Mouse (Mus musculus): ENCODE data around the gene Rybp.

Gene Rybp

DNA sequence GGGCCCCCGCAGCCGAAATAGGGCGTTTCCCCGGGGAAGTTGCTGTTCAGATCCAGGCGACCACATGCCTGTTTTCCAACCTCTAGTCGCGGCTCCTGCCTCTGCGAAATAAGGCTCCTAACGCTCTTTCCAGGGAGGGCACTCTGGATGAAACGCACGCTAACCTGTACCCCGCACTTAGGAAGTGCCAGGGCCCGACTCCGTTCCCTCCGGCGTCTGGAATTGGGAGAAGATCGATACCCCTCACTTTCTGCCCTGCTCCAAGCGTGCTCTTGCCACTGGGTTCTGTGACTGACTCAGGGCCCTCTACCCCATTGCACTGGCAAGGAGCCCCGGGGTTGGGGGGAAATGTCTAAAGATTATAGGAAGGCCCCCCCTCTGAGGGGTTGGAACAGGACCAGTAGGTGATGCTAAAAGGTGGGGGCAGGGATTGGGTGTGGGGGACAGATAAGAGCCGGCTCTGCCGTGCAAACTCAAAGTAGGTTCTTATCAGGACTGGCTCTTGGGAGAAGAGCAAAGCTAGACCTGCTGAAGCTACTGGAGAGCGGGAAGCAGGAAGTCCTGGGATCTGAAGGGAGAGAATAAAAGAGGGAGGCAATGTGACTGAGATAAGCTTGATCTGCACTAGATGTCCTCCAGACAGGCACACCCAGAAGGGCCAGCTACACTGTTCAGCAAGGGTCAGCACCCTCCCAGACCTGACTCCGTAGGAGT is 888 bp upstream of the Rybp start:
- DNase-seq (ENCODE audit: low spot score), result peak; percentile 59

DNA sequence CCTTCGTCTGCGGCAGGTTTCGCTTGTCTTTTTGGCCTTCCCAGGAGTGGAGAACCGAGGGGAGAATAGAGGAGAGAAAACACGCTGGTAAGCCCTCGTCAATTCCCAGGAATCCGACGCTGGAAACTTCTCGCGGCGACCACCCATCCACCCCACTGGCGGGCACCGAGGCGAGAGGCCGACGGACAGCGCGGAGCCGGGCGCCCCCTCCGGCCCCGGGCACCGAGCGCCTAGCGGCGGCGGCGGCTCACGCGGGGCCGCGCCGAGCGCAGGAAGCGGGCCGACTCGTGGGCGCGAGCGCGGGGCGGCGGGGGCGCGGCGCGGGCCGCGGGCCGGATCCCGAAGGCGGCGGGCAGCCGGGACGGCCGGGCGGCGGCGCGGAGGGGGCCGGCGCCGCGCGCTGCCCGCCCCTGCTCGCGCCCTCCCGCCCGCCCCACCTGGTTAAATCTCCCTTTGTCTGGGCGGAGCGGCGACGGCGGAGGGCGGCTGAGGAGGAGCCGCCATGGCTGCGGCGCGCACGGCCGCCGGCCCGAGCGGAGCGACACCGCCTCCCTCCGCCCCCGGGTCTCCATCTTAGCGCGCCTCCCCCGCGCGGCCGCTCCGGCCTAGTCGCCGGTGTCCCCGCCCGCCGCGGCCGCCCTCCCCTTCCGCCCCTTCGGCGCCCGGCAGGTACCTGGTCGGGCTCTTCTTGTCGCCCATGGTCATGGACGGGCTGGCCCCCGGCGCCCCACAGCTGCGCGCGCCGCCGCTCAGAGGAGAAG is 532 bp downstream of the Rybp start:
- peak; percentile 81 for DNase-seq (ENCODE audit: low spot score)

DNA sequence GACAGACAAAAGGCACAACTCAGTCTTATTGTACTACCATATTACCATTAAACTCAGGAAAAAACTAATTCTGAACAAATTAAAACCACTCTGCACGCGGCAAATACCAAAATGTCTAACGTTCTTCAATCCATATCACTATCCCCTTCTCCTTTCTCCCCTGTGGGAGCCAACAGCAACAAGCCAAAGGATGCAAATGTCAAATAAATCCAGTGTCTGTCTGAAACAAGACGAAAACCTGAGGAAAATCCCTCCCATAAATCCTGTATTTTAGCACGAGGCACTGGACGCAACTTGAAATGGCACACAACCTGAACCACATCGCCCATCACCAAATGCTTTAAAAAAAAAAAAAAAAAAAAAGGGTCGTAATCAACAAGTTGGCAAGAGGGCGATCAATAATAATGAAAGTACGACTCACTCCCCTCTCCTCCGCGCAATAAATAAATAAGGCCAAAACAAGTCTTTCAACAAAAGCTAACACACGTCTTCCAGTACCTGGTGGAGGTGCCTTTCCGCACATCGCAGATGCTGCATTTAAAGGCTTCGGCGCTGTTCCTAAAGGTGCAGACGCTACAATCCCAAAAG is 1.2 kb downstream of the Rybp start:
- DNase-seq (ENCODE audit: low spot score), result no peak

DNA sequence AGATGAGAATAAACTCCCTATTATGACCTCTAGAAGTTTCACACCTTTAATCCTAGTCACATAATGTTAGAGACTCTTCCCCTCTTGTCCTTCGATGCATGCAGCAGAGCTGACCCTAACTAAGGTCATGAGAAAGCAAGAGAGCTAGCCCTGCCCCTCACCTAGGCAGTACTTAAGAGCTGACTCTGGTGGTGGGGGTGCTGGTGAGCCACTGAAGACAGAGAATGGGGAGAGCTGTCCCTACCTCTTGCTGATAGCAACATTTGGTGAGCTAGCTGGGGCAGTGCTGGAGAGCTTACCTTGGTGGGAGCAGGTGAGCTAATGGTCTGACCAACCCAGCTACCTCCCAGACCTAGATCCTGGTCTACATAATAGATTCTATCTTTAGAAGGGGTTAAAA is 8.4 kb downstream of the Rybp start:
- no peak for DNase-seq (ENCODE audit: low spot score)

DNA sequence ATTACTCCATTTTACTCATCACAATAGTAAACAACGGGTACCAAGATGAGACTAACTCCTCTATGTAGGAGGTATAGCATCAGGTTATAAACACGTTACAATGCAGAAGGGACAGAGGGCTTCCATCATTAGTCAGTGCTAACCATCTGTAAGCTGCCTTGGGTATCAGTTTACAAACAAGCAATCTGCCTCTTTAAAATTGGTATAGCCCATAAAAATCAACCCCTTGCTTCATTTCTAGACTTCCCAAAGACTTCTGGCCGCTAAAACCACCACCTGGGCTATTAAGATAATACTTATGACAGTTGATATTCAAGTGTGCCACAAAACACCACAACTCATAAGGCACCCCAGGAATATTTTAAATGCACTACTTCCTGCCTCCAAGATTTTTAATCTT is 10.9 kb downstream of the Rybp start:
- DNase-seq (ENCODE audit: low spot score), result no peak

DNA sequence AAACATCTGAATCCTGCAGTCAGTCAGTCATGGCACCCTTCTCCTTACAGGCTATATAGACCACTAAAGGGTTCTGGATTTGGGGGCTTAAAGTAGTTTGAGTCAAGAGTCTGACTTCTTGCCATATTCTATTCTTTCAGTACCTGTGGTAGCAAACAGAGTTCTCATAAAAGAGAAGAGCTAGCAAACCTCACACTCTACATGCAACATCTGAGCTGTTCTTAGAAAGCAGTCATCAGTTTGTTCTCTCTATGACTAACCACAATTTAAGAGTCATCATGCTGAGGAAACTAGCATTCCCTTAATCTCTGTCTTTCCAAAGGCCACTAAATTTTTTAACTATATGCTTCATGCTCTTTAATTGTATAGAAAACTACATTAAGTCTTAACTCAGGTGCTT is 11.6 kb downstream of the Rybp start:
- no peak for DNase-seq (ENCODE audit: low spot score)

DNA sequence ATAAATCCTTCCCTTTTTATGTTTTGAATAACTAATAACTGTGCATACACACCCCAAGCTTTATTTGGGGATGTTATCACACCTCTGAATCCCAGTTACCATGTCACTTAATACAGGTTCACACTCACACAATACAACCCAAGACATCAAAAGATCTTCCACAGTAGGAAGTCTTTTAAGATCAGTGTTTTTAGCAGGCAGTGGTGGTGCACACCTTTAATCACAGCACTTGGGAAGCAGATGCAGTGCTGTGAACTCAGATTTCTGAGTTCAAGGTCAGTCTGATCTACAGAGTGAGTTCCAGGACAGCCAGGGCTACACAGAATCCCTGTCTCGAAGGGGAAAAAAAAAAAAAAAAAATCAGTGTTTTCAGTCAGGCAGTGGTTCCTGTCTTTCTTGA is 13.7 kb downstream of the Rybp start:
- no peak for DNase-seq (ENCODE audit: low spot score)

DNA sequence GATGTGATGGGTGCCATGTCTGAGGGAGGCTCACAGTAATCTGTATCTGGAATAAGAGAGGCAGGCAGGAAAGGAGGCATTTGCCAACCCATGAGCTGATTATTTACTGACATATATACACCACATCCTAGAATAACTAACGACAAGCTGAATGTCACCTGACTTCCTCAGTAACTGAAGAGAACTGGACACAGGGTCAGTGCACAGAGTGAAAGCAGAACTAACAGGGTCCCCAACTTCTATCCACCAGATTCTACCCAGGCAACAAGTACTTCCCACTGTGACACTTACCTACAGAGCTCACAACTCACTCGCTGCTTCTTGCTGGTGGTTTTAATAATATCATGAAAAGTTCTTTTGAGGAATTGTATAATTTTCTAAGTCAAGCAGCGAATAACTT is 15.3 kb downstream of the Rybp start:
- DNase-seq (ENCODE audit: low spot score), result no peak

DNA sequence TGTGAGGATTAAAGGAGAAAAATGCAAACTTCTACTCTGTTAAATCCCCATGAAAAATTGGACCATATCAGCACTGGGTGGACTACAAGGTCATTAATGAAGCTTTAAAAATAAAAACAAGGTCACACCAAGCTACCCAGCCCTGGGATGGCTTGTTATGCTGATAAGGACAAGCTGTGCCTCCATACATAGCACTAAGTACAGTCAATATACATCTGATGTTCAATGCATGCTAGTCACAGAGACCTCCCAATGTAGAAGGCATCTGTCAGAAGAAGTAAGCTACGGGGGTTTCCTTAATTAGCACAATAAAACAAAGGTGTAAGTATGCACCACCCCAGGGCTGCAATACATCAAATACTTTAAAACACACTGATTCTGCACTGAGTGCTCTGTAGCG is 16.5 kb downstream of the Rybp start:
- DNase-seq (ENCODE audit: low spot score), result no peak

DNA sequence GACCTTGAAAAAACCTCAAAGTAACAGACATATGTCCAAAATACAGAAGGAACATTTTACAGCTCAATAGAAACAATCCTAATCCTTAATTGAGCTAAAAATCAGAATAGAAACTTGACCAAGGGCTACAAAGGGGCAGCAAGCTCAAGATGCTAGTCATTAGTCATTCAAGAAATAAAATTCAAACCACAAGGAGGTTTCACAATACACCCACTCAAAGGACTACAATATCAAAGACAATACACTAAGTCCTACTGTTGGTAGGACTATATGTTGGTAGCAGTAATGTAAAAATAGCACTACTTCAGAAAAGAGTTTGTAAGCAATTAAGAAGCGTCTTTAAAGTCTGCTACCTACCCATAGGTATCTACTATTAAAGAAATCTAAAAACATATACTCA is 27.7 kb downstream of the Rybp start:
- no peak for DNase-seq (ENCODE audit: low spot score)

DNA sequence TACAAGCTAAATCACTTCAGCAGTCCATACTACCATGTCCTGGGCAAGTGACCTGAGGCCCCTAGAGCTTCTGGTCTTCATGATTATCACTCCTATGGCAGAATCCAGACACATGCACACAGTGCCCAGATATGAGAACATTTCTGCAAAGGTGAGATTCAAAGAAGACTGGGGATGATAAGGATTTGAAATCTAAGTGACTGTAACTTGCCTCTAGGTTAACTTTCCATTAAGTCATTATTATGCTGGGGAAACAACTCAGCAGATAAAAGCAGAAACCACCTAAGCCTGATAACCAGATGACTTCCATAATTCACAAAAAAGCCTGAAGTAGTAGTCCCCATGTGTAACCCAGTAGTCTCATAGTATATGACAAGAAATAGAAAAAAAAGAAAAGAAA is 29.0 kb downstream of the Rybp start:
- DNase-seq (ENCODE audit: low spot score), result no peak

DNA sequence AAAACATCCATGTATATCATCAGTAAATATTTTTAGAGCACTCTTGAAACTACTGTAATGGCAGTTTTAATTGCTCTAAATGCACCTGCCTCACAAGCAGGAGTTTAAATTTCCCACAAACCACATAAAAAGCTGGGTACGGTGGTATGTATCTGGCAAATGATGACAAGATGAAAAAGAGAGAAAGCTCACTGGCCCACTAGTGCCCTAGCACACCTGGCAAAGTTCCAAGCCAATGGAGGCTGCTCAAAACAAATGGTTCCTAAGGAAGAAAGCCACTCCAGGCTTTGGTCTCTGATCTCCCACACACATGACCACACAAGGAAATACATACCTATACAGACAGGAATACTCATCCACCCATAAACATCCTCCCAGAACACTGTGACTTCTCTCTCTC is 31.9 kb downstream of the Rybp start:
- no peak for DNase-seq (ENCODE audit: low spot score)

DNA sequence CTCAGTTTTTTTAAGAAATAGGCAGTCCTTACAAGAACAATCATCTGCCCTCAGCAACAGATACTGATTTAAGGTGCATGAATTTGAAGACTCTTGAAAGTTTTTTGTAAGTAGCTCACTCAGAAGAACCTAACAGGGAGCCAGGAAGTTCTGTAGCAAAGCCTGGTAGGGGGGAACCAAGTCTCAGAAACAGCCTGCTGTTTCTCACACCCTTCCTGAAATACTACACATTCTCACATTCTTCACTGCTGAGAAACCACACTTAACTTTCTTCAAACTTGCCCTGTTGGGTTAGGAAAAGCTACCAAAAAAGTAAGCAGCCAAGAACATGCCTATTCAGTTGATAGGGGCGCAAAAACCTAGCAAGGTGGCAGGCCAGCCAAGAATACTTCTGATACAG is 32.6 kb downstream of the Rybp start:
- no peak for DNase-seq (ENCODE audit: low spot score)

DNA sequence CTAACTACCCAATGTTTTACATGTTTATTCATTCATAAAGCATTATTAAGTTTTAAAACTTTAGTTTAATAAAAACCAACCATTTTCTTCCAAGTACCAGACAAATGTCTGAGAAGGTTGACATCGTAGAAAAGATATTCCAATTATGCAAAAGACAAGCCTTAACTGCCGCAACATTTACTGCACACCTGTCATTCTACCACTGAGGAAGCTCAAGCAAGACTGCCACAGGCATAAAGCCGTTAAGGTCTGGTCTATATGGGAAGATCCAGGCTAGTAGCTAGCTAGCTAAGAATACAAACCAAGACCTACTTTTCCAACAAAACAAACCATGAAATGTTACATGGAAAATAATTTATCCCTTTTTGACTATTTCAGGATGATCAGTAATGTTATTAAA is 42.8 kb downstream of the Rybp start:
- no peak for DNase-seq (ENCODE audit: low spot score)

DNA sequence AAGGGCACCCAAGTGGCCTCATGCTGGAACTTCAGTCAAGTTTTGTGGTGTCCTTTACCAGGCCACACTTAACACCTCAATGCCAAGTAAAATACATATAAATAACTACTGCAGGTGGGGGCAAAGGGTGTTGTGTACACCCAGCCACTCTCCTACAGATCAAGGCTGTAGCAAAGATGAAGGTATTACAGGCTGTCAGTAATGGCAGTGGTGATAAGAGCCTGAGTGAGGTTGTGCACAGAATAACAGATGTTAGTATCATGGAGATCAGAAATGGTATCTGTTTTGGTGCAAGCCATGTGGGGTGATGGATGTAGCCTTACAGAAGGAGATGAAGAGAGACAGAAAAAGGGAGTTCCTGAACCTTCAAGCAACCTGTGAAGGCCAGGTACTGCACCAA is 52.2 kb downstream of the Rybp start:
- DNase-seq (ENCODE audit: low spot score), result no peak

DNA sequence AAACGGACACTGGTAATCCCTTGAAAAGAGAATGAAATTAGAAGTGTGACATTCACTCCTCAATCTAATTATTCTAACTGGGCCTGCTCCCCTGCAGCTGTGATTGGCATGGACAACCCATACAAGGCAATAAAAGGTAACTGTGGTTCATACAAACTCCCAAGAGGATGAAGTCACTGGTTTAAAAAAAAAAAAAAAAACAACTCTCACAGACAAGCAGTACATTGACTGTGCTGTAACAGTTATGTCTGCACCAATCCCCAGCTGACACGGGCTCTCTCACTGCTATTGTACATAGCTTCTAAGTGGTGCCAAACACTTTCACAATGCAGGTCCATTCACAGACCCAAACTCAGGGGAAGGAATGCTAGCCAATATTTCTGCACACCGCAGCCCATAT is 53.8 kb downstream of the Rybp start:
- DNase-seq (ENCODE audit: low spot score), result no peak

DNA sequence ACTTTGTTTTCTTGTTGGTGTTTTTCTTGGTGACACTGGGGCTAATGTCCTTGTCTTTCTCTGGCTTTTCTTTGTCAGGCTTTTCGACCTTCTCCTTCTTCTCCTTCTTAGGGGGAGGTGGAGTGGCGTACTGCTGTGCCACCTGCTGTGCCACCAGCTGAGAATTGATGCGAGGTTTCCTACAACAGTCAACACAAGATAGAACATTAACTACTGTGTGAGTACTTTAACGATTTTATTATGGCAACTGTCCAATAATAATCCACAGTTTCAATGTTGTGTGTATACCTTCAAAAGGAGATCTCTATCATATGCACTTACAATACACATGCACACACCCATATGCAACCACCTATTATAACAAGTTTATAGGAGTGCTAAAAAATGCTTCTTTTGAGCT is 54.2 kb downstream of the Rybp start:
- DNase-seq (ENCODE audit: low spot score), result no peak

DNA sequence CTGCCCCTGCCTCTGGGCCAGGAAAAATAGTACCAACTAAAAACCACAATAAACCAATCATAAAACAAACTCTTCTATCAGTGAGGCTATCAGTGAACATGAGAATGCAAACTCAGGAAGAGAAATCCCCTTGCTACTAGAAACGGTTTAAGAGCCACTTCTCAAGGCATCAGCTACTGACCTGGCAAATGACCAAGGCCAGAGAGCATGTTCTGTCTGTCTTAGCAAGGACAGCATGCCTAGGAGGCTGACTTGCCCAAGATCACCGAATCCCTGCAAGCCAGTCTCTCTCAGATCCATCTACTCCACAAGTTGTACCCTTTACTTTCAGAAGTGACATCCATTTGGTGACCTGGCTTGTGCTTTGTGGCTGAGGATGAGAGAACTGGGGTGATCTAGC is 61.1 kb downstream of the Rybp start:
- no peak for DNase-seq (ENCODE audit: low spot score)

DNA sequence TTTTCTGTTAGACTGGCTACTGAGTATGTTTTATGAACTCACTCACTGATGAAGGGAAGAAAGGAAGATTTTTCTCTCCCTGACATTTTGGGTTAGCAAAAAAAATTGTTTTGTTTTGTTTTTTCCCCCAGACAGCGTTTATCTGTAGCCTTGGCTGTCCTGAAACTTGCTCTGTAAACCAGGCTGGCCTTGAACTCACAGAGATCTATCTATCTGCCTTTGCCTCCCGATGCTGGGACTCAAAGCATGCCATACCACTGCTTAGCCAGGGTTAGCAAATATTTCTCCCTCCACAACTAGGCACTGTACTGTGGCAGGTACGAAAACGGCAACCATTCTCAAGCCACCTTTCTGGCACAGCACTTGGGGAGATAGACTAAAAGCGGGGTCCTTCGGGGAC is 63.4 kb downstream of the Rybp start:
- DNase-seq (ENCODE audit: low spot score), result no peak

DNA sequence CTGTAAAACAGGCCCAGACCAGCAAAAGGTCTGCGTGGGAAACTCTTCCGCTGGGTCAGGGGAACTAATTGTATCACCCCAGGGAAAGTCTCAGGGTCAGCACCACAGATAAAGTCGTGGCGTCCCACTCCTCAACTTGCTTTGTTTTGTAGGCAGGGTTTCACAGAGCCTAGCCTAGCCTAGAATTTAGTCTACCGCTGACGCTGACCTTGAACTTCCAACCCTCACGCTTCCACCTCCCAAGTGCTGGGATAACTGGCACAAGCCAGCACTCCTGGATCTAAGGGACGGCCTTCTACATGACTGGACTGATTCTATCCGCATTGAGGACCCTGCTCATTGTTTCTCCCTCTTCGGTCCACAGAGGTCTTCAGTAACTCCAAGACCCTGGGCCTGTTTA is 63.9 kb downstream of the Rybp start:
- no peak for DNase-seq (ENCODE audit: low spot score)

DNA sequence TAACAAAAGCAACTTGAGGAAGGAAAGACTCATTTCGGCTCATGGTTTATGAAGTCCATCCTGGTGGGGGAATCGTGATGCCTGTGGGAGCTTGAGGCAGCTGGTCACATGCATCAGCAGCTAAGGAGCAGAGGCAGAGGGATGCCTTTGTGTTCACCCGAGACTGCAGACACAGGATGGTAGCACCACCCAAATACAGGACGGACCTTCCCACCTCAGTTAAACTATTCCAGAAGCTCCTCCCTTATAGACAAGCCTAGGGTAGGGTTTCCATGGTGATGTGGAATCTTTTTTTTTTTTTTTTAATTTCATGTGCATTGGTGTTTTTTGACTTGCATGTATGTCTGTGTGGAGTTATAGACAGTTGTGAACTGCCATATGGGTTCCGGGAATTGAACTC is 64.4 kb downstream of the Rybp start:
- no peak for DNase-seq (ENCODE audit: low spot score)

DNA sequence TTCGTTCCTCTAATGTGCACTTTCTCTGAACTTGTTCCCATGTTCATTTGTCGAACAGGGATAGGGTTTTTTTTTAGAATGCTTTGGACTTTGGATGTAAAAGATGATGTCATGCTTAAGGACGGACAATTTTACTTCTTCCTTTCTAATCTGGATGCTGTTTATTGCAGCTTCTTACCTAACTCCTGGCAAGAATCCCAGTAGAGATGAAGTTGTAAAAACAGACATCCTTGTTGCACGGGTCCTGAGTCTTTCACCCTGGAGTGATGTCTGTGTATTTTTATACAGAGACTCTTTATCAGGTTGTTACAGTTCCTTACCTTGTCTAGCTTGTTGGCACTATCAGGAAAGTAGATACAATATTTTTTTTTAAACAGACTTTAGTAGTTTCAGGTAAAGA is 65.5 kb downstream of the Rybp start:
- no peak for DNase-seq (ENCODE audit: low spot score)

DNA sequence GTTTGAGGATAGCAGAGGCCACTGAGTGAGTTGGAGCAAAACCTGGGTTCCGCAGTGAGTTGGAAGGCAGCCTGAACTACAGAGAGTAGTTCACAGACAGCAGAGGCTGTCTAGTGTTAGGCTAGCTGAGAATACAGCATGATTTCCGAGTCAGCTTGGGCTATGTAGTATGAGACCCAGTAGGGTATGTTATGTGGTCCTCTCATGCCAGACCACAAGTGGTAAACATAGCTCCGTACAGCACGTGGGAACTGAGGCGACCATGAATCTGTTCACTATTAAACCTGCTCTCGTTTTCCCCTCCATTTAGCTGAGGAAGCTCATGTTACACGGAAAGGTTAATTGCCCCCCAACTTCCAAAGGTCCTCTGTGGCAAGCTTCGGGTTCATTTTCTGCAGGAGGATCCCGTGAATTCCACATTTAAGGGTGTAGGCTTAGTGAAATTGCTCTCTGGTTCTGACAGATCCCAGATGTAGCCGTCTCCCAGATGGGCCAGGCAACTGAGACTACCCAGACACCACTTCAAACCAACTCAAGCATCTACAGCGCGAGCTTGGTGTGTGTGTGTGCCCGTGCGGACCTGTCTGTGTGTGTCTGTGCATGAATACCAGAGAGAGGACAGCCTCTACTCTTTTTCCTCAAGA is 66.2 kb downstream of the Rybp start:
- no peak for DNase-seq (ENCODE audit: low spot score)
